In the genomic region with DNA sequence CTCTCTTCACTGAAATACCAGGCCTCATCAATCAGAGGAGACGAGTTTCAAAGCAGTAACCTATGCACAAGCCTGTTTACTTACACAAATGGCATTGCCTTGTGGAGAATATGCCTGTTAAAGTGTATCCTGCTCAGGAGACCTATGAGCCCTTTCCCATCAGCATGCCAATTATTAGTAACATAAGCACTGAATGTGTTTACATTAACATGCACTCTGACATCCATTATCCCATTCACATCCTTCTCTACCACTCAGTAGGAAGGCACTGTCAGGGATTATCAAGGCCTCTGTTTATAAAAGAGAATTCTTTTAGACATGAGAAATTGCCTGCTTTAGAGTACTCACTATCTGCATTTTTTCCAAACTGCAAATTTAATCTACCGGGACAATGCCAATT, we compare ENCODE assay signal across 26 mouse cellular contexts.
"Had no signal": no experiment of that assay in that cellular context is flagged by ENCODE, and none has a peak within 500 bp of the region (broad histone marks: within the 10 kb centered on the region; RNA-seq: fewer than 3 reads in every experiment).

No protein-coding gene starts in this region.

- H3K9ac ChIP-seq: heart, embryonic 12.5 days; hindbrain, embryonic 12.5 days; hindbrain, embryonic 14.5 days; intestine, embryonic 15.5 days; limb, embryonic 12.5 days had no signal

- H3K9me3 ChIP-seq: heart, embryonic 10.5 days; heart, embryonic 12.5 days; hindbrain, embryonic 10.5 days; hindbrain, embryonic 12.5 days; intestine, embryonic 15.5 days; limb, embryonic 10.5 days; limb, embryonic 12.5 days had no signal

- H3K4me1 ChIP-seq: heart, embryonic 10.5 days; heart, embryonic 12.5 days; hindbrain, embryonic 12.5 days; intestine, embryonic 15.5 days; limb, embryonic 10.5 days; limb, embryonic 12.5 days had no signal

- H3K4me2 ChIP-seq: heart, embryonic 12.5 days; hindbrain, embryonic 12.5 days; hindbrain, embryonic 14.5 days; intestine, embryonic 15.5 days; limb, embryonic 12.5 days; liver, embryonic 11.5 days had no signal

- DNase-seq: gastrocnemius, adult 2 months; gastrocnemius, postnatal 10 days; gastrocnemius, postnatal 25 days; heart, adult 18-20 months; heart, postnatal 10 days; heart, postnatal 4 days; kidney, adult 18-20 months; kidney, adult 8-10 months; kidney, postnatal 10 days; kidney, postnatal 25 days; kidney, postnatal 4 days; liver had no signal

- ATAC-seq: hindbrain, embryonic 16.5 days; inflammation-experienced regulatory T-cells, adult 6 months; intestine, embryonic 15.5 days; intestine, postnatal 0 days had no signal

- H3K27ac ChIP-seq: gastrocnemius, adult 2 months; heart, embryonic 10.5 days; hindbrain, embryonic 10.5 days; hindbrain, embryonic 12.5 days; intestine, embryonic 15.5 days; layer of hippocampus, adult 2 months; left cerebral cortex, adult 2 months; limb, embryonic 10.5 days; limb, embryonic 12.5 days had no signal

- H3K36me3 ChIP-seq: heart, embryonic 10.5 days; heart, embryonic 12.5 days; hindbrain, embryonic 10.5 days; hindbrain, embryonic 12.5 days; intestine, embryonic 15.5 days; limb, embryonic 10.5 days; limb, embryonic 12.5 days had no signal

- H3K4me3 ChIP-seq: gastrocnemius, adult 2 months; heart, embryonic 10.5 days; heart, embryonic 12.5 days; hindbrain, embryonic 10.5 days; hindbrain, embryonic 12.5 days; intestine, embryonic 15.5 days; layer of hippocampus, adult 2 months; left cerebral cortex, adult 2 months; limb, embryonic 10.5 days; limb, embryonic 12.5 days had no signal

- H3K27me3 ChIP-seq: heart, embryonic 12.5 days; hindbrain, embryonic 12.5 days; intestine, embryonic 15.5 days; limb, embryonic 12.5 days had no signal
